Mouse (Mus musculus) embryo, embryonic 10 days (tissue): ENCODE data around the gene Fgf12.

Source experiments
- DNase-seq: peaks from one replicate; pipeline ENCODE4 v3.0.0-alpha.2; 2015; ENCODE audit warnings: low spot score

Fgf12 gene

GRCm38 (mm10) chr16:28323576-28323975, 429.3 kb downstream of the Fgf12 start:
- no peak for DNase-seq

- DNase-seq: no peak
These were observed 441.2 kb downstream of the Fgf12 start for GRCm38 (mm10) chr16:28311618-28312017.

DNA sequence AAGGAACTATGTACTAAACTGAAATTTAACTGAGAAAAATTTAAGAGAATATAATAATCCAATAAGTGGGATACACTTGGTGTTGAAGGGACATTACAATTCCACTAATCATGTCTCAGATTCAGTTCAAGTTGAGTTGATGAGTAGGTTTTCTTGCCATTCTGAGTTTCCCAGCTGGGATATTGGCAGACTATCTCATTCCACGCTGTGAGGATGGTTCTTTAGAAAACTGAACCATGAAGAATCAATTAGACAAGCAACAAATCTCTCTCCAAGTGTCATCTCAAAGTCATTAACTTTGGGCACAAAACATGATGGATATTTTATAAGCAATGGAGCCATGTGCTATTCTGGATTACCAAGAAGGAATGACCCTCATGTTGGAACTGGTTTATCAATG, 449.0 kb downstream of the Fgf12 start:
- no peak for DNase-seq

- no peak for DNase-seq
These were observed 463.1 kb downstream of the Fgf12 start for GRCm38 (mm10) chr16:28289689-28290330.

GRCm38 (mm10) chr16:28257904-28258303, 495.0 kb downstream of the Fgf12 start:
- no peak for DNase-seq

GRCm38 (mm10) chr16:28254303-28254702, 498.6 kb downstream of the Fgf12 start:
- no peak for DNase-seq

DNA sequence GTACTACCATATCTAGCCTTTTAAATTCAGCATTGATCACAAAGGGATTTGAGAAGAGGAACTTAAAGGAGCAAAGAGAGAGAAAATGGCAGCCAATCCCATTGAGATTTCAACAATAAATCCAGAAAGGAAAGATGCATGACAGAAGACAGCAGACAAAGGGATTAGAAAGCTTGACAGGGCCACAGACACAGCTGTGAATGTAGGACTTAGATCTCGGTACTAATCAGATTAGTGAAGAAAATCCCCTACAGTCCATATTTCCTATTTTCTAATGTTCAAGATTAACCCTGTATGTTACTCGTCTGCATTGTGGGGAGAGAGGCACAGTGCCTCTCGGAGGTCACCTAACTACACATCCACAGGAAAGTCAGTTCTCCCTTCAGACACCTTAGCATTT, 500.9 kb downstream of the Fgf12 start:
- no peak for DNase-seq

DNA sequence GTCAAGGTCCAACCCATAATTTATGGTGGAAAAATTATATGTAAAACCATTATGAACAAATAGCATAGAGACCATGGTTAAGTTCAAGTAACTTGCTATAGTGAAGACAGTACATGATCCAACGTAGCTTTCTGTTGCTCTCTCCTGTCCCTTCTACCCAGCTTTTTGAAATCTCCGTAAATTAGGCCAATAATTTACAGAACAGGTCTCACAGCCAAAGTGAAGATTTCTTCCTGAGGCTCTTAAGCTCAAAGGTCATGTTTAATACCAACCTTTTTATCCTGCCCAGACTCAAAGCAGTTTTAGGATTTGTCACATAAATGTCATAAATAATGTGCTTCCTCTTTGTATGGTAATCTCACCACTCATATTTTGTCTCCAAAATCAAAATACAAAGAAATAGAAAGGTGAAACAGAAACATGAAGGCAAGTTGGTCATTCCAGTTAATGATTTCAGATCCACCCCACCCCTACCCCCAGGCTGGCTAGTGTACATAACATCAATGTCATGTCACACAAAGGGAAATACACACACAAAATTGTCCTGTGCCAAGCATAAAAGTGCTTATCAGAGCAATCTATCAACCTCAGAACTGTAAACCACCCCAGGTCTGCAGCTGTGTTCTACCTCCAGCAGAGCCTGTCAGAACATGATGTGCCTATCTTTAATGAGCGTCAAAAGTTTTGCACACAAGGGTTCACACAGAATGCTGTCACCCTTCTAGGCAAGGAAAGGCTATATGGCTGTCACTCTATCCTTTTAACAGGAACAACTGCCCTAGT, 509.8 kb downstream of the Fgf12 start:
- DNase-seq: no peak

GRCm38 (mm10) chr16:28239382-28239781, 513.5 kb downstream of the Fgf12 start:
- DNase-seq: no peak

DNA sequence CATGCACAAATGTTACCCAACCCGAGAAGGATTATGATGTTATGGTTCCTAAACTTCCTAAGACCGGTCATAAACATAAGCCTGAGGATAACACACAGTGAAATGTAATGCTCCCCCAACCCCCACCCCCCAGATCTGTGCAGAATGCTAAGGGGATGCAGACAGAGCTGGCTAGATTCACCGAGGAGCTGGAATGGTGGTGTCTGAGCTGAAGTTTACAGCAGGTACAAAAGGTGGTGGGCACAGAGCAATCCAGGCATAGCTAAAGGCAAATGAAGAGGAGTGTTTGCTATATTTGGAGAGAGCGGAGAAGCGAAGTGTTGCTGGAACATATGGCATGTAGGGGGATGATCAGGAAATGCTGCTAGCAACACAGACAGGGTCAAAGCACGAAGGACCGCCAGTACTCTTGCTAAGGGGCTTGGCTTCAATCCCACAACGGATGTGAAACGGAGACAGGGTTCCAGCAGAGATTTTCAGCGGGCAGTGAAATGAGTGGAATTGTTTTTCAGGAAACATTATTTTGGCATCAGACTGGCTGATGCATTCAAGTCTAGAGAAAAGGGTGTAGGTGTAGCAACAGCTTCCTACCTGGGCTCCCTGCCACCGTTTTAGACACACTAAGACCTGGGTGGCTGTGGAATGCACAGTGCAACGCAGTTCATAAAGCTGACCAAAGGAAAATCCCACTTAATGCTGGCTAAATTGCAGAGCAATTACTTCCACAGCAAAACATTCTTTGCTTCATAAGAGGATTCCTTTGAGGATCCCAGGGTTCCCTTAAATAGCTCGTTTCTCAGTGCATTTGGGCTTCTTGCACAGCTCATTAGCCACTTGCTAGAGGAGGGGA, 514.6 kb downstream of the Fgf12 start:
- DNase-seq: no peak

DNA sequence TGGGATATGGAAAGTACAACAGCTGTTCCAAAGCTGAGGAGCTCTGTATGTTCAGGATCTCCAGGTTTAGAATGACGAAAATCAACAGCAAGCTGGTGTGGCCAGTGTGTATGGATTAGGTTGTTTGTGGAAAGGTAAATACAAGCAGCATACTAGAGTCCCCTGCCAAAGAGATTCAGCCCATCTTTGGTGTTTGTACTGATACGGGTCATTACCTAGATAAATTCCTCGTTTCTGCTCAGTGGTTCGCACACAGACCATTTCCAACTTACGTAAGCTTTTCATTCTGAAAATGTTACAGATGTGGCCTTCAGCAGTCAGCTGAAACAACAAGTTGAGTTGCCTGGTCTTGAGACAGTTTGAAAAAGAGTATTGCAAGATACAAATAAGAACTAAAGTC, 536.9 kb downstream of the Fgf12 start:
- DNase-seq: peak; percentile 8

DNA sequence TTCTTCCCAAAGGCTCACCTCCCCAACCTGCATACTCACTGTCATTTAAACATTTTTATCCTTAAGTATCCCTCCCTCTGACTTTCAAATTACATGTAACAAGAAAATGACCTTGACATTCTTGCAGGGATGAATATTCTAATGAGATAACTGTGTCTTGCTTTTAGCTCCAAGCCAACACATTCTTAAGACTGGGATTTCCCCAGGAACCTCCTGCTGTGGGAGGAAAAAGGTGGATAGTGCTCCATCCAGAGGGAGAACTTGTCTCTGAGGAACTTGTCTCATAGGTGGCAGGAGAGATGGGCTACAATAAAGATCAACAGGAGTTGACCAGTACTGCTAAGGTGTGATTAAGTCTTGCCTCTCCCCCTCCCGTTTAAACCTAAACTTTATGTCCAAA, 540.5 kb downstream of the Fgf12 start:
- DNase-seq: no peak

DNA sequence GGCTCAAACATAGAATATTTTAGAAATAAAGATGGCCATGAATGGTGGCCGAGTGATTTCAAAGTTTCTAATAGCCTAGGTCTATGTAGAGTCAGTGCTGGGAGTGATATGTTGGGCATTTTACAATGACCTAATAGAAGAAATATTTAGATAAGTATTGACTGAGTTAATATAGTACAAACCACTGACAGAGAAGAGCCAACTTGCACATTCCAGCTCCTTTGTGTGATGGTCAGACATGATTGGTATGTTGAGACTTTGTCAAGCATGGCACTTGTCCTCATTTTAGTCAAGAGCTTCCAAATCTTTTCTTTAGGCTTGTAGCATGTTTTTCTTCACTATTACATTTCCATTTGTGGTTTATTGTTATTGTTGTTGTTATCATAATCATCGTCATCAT, 596.4 kb downstream of the Fgf12 start:
- DNase-seq: no peak

DNA sequence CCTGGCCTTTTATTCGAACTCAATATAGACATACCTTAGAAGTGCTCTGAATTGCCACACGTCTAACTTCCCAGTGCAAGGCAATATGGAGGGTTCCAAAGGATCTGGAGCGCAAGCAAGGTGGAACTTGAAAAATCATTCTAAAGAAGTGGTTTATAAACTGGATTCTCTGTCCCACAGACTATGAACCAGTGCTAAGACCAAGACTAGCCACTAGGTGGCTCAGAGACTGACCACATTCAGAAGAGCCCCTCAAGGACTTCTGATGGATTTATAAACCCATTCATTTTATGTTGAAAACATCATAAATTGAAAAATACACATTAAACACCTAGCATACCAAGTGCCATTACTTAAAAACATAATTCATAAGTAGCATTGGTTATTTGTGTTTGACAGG, 611.9 kb downstream of the Fgf12 start:
- peak; percentile 40 for DNase-seq

DNA sequence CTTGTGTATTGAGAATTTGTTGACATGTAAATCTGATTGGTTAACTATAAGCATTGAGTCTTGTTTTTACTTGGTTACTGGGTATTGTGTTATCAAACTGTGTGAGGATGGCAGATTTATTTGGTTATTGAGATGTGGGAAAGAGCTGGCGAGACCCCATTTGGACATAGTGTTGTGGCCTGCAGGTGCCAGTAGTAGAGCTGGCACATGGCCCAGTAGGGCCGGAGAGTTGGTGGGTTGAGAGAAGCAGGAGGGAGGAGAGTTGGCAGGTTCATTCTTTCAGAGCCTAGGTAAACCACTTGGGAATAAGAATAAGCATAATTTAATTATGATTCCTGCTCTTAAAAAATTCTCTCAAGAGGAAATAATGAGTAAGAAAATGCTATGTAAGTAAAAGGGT, 625.9 kb downstream of the Fgf12 start:
- no peak for DNase-seq
